Mouse (Mus musculus): ENCODE measurements at regions not wholly inside any gene's neighbourhood (a gene's known extent, or its start where the extent isn't known, plus 50 kb on each side); places are given as distances from the start of the nearest gene placed in this dataset.

DNA sequence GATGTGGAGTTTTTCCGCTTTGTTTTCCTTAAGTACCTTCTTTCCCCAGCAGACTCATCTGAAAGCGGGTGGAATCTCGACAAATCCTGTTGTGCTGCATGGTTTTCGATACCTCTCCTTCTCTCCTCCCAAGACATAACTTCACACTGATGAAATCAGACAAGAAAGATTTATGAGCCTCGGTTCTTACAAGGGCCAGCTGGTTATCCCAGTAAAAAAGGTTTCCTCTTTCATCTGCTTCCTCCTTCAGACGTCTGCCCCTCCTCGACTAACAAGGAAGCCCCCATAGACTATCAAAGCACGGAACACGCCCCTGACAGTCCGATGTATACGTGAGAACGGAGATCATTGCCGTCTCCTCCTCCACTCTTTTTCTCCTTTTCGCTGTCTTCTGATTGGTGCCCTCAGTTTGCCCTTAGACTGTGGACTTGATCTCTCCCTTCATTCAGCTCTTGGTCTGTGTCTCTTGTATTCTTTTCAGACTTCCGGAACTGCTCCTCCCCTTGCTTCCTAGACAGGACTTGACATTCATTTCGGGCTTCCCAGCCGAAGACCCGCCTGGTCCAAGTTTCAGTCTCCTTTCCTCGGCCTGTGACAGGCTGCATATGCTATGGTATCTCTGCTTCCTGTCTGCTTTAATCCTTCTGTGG lies 474.4 kb downstream of the Klf5 start:
- H3K4me1 ChIP-seq (ENCODE audit: control insufficient read depth, insufficient read depth, low read length) = no peaks in the 10 kb centered on the region
- no peak overlapping the region for H3K4me3 ChIP-seq (ENCODE audit: insufficient read depth, low read depth, low read length)
- no peak overlapping the region for H3K27ac ChIP-seq (replicated peaks; ENCODE audit: insufficient read depth, low read depth, low read length)
- no peak for TF ChIP-seq POLR2A (IDR thresholded peaks at IDR 0.05; ENCODE audit: extremely low read depth, insufficient read depth, low read length)
- TF ChIP-seq CTCF (IDR thresholded peaks at IDR 0.05; ENCODE audit: low read depth, low read length) = no peak
- 71% methylated on average over 19 of the region's 19 CpGs for WGBS
- H3K9ac ChIP-seq (ENCODE audit: low read depth, low read length) = no peak overlapping the region
- no peaks in the 10 kb centered on the region for H3K79me2 ChIP-seq (ENCODE audit: control insufficient read depth, insufficient read depth, low read length)
- H3K27me3 ChIP-seq (ENCODE audit: control insufficient read depth, insufficient read depth, low read length) = no peaks in the 10 kb centered on the region
- DNase-seq (ENCODE audit: extremely low read depth, low read depth, low spot score) = no peak
- H3K36me3 ChIP-seq (ENCODE audit: control insufficient read depth, insufficient read depth, low read length) = no peaks in the 10 kb centered on the region

DNA sequence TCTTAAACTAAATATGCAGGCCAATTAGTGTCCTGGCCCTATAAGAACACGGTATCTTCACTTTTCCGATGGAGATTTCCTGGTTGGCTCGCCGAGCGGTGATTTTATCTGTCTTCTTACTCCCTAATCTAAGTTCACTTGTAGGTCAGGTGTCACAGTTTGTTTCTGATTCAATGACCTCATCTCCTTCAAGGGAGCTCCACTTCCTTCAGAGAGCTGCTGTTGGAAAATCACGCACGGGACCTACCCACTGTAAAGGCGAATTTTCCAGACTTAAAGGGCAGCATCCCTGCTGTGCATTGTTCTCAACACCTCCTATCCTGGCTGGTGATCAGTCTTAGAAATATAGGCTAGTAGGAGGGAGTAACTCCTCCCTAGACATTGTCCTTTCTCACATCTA lies 480.0 kb downstream of the Klf5 start:
- Histone ChIP-seq H3K27me3 (ENCODE audit: control insufficient read depth, insufficient read depth, low read length) (no peaks in the 10 kb centered on the region), H3K36me3 (ENCODE audit: control insufficient read depth, insufficient read depth, low read length) (no peaks in the 10 kb centered on the region), H3K9ac (ENCODE audit: low read depth, low read length) (no peak overlapping the region), H3K27ac (replicated peaks; ENCODE audit: insufficient read depth, low read depth, low read length) (no peak overlapping the region), H3K4me3 (ENCODE audit: insufficient read depth, low read depth, low read length) (no peak overlapping the region), H3K4me1 (ENCODE audit: control insufficient read depth, insufficient read depth, low read length) (no peaks in the 10 kb centered on the region), H3K79me2 (ENCODE audit: control insufficient read depth, insufficient read depth, low read length) (no peaks in the 10 kb centered on the region)
- DNase-seq (ENCODE audit: extremely low read depth, low read depth, low spot score) = no peak
- no peak for TF ChIP-seq POLR2A (IDR thresholded peaks at IDR 0.05; ENCODE audit: extremely low read depth, insufficient read depth, low read length)
- 50% methylated on average over 8 of the region's 8 CpGs for WGBS

DNA sequence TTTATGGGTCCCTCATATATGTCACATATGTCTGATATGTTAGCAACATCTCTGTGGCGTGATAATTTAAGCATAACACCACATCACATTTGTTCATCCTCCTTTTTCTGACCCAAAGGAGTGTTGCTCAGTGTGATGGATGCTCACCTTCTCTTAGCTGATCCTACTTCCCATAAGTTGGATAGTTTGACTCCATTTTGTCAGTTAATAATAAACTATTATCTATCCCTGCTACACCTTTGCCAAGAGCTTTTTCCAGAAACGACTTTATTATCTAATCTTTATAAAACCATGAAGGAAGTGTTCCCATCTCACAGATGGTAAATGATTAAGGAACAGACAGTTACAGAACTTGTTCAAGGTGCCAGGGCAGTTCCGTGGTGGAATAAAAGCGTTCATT lies 480.5 kb downstream of the Klf5 start:
- Histone ChIP-seq H3K36me3 (ENCODE audit: control insufficient read depth, insufficient read depth, low read length) (no peaks in the 10 kb centered on the region), H3K9ac (ENCODE audit: low read depth, low read length) (no peak overlapping the region), H3K4me1 (ENCODE audit: control insufficient read depth, insufficient read depth, low read length) (no peaks in the 10 kb centered on the region), H3K4me3 (ENCODE audit: insufficient read depth, low read depth, low read length) (no peak overlapping the region), H3K79me2 (ENCODE audit: control insufficient read depth, insufficient read depth, low read length) (no peaks in the 10 kb centered on the region), H3K27ac (replicated peaks; ENCODE audit: insufficient read depth, low read depth, low read length) (no peak overlapping the region), H3K27me3 (ENCODE audit: control insufficient read depth, insufficient read depth, low read length) (no peaks in the 10 kb centered on the region)
- no peak for DNase-seq (ENCODE audit: extremely low read depth, low read depth, low spot score)
- WGBS = 62% methylated on average over 4 of the region's 4 CpGs
- TF ChIP-seq CTCF (IDR thresholded peaks at IDR 0.05; ENCODE audit: low read depth, low read length) (no peak), POLR2A (IDR thresholded peaks at IDR 0.05; ENCODE audit: extremely low read depth, insufficient read depth, low read length) (no peak)

DNA sequence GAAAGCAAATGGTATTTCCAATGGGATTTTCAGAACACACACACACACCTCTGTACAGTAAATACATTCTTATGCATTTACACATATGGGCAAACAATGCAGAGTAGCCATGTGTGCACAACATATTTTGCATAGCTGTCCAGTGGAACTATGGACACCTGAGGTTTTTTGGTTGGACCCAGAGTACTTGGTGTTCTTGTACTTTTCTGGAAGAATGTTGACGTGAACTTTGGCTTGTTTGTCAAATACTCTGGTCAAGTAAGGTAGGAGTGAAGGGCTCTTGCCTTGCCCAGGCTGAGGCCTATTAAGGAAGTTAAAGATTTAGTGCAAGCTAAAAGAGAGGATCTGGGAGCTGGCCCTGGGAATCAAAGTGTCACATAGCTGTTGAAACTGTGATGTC lies 485.2 kb downstream of the Klf5 start:
- Histone ChIP-seq H3K27me3 (ENCODE audit: control insufficient read depth, insufficient read depth, low read length) (no peaks in the 10 kb centered on the region), H3K36me3 (ENCODE audit: control insufficient read depth, insufficient read depth, low read length) (no peaks in the 10 kb centered on the region), H3K4me3 (ENCODE audit: insufficient read depth, low read depth, low read length) (no peak overlapping the region), H3K4me1 (ENCODE audit: control insufficient read depth, insufficient read depth, low read length) (no peaks in the 10 kb centered on the region), H3K79me2 (ENCODE audit: control insufficient read depth, insufficient read depth, low read length) (no peaks in the 10 kb centered on the region), H3K9ac (ENCODE audit: low read depth, low read length) (no peak overlapping the region), H3K27ac (replicated peaks; ENCODE audit: insufficient read depth, low read depth, low read length) (no peak overlapping the region)
- DNase-seq (ENCODE audit: extremely low read depth, low read depth, low spot score) = no peak
- WGBS = 88% methylated on average over 1 of the region's 1 CpGs
- TF ChIP-seq CTCF (IDR thresholded peaks at IDR 0.05; ENCODE audit: low read depth, low read length) (no peak), POLR2A (IDR thresholded peaks at IDR 0.05; ENCODE audit: extremely low read depth, insufficient read depth, low read length) (no peak)

DNA sequence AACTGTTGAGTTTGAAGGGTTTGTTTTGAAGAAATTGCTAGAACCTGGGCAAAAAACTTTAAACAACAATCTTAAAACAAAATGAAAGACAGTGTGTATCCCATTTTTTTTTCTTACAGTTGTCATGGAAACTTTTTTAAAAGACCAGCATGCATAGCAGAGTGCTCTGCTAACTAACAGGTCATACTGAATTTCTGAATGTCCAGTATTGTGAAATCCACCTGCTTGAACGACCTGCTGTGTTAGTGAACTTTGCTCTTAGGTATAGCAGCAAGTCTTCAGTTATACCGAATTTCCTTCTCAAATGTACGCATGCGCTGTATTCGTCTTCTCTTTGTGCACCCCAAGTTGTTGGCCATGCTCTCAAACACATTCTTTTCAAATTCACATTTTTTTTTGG lies 486.6 kb downstream of the Klf5 start:
- H3K36me3 ChIP-seq (ENCODE audit: control insufficient read depth, insufficient read depth, low read length) = no peaks in the 10 kb centered on the region
- H3K27me3 ChIP-seq (ENCODE audit: control insufficient read depth, insufficient read depth, low read length) = no peaks in the 10 kb centered on the region
- no peak overlapping the region for H3K9ac ChIP-seq (ENCODE audit: low read depth, low read length)
- no peak overlapping the region for H3K4me3 ChIP-seq (ENCODE audit: insufficient read depth, low read depth, low read length)
- TF ChIP-seq POLR2A (IDR thresholded peaks at IDR 0.05; ENCODE audit: extremely low read depth, insufficient read depth, low read length) (no peak), CTCF (IDR thresholded peaks at IDR 0.05; ENCODE audit: low read depth, low read length) (no peak)
- no peak for DNase-seq (ENCODE audit: extremely low read depth, low read depth, low spot score)
- H3K27ac ChIP-seq (replicated peaks; ENCODE audit: insufficient read depth, low read depth, low read length) = no peak overlapping the region
- H3K4me1 ChIP-seq (ENCODE audit: control insufficient read depth, insufficient read depth, low read length) = no peaks in the 10 kb centered on the region
- WGBS = 67% methylated on average over 5 of the region's 5 CpGs
- H3K79me2 ChIP-seq (ENCODE audit: control insufficient read depth, insufficient read depth, low read length) = no peaks in the 10 kb centered on the region

- H3K27ac ChIP-seq (replicated peaks; ENCODE audit: insufficient read depth, low read depth, low read length) = no peak overlapping the region
- DNase-seq (ENCODE audit: extremely low read depth, low read depth, low spot score) = no peak
- 97% methylated on average over 1 of the region's 1 CpGs for WGBS
- no peak overlapping the region for H3K9ac ChIP-seq (ENCODE audit: low read depth, low read length)
- H3K27me3 ChIP-seq (ENCODE audit: control insufficient read depth, insufficient read depth, low read length) = no peaks in the 10 kb centered on the region
- no peak for TF ChIP-seq CTCF (IDR thresholded peaks at IDR 0.05; ENCODE audit: low read depth, low read length)
- no peak for TF ChIP-seq POLR2A (IDR thresholded peaks at IDR 0.05; ENCODE audit: extremely low read depth, insufficient read depth, low read length)
- no peaks in the 10 kb centered on the region for H3K79me2 ChIP-seq (ENCODE audit: control insufficient read depth, insufficient read depth, low read length)
- H3K4me1 ChIP-seq (ENCODE audit: control insufficient read depth, insufficient read depth, low read length) = no peaks in the 10 kb centered on the region
- H3K4me3 ChIP-seq (ENCODE audit: insufficient read depth, low read depth, low read length) = no peak overlapping the region
- no peaks in the 10 kb centered on the region for H3K36me3 ChIP-seq (ENCODE audit: control insufficient read depth, insufficient read depth, low read length)
These were observed 487.9 kb downstream of the Klf5 start for GRCm38 (mm10) chr14:99786367-99786766.
